Mouse (Mus musculus) kidney, postnatal 14 days (tissue): ENCODE results near the gene Sema5b.
A peak's percentile ranks its signal among the peaks of the same experiment; 100 is the strongest.
"Not testable (repeated sequence)": the region's sequence is repeated elsewhere in the genome, so short reads cannot be mapped to it uniquely, and the experiment has no call there.

Experiments used
- DNase-seq: peaks from one replicate; pipeline ENCODE4 v3.0.0; 2022; ENCODE audit warnings: mixed read lengths

Sema5b gene

DNA sequence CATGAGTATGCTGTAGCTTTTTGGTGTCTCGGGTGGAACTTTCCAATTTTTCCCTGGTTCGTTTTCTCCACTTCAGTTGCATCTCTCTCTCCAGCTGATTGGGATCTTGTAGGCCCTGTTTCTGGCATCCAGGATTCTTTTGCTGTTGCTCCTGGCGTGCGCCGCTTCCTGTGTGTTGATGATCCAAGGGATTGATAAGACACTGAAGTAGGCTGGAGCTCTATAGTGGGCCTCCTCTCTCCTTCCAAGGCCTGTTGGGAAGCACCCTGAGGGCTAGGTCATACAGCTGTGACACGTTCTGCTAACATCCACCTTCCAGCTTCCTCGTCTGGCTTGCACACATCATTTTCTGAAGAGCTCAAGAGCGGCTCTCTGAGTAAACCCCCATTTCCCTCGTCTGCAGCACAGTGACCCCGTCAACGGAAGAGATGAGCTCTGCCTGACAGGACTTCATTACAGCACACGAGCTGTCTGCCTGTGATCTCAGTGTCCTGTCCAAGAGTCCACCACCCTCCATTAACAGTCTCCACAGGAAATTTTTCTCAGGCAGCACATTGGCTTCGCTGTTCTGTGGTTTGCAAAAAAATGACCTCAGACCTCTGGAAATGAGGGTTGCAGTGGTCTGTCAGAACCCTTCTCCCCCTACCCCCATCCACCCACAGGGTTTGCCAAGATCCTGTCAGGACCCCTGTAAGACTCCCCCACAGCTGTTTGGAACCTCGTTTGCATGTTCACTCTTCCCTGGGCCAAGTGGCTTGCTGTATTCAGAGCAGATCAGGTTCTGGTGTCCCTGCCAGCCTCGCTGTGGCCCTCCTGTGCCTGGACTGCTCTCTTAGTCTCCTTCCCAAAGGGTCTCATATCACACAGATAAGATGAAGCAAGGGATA lies 14.9 kb downstream of the Sema5b start:
- DNase-seq, result peak; percentile 20

GRCm38 (mm10) chr16:35557038-35557437 lies 16.1 kb downstream of the Sema5b start:
- DNase-seq, result no peak

DNA sequence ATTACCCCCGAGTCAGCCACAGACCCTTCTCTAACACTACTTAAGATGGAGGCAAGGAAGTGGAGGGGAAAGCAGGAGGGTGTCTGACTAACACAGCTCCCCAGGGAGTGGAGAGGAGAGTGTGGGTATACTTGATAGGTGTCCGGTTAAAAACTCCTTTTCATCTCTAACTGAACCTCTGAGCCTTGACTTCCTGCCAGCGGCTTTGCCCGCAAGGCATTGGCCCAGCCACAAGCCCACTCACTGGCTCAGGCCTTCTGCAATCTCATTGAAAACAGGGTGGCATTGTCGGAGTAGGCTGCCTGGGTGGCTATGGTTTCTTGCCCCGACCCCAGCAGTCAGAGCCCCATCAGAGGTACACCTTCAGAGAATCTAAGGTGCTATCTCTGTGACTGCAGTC lies 20.6 kb downstream of the Sema5b start:
- no peak for DNase-seq

DNA sequence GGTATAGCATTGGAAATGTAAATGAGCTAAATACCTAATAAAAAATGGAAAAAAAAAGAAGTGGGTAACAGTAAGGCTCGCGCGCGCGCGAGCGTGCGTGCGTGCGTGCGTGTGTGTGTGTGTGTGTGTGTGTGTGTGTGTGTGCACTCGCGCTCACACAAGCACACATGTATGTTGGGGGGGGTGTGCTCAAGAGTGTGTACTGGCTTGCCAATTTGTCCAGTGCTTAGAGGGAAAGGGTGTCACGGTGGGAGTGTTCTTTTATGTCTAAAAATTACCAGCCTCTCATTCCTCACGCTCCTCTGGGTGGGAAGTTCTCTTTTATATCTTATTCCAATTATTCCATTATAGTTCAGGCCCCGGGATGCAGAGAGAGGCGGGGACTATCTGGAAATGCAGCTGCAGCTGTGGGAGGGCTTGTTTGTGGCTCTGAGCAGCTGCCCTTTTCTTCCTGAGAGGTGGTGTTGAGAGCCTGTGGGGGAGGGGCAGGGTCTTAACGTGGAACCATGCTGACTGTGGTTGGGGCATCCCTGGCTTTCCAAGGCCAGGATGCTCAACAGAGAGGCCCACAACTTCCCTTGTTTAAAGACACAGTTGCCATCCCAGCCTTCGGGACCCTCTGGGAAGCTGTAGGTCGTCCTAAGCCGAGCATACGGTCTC lies 23.4 kb downstream of the Sema5b start:
- no peak for DNase-seq

DNA sequence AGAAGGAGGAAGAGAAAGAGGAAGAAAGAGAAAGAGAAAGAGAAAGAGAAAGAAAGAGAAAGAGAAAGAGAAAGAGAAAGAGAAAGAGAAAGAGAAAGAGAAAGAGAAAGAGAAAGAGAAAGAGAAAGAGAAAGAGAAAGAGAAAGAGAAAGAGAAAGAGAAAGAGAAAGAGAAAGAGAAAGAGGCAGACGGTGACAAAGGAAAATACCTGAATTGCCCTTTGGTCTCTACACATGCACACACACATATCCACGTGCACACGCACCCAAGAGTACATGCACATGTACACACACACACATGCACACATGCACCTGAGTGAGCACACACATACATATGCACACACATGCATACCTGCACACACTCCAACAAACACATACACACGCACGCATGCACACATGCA lies 24.7 kb downstream of the Sema5b start:
- DNase-seq, result not testable (repeated sequence)

DNA sequence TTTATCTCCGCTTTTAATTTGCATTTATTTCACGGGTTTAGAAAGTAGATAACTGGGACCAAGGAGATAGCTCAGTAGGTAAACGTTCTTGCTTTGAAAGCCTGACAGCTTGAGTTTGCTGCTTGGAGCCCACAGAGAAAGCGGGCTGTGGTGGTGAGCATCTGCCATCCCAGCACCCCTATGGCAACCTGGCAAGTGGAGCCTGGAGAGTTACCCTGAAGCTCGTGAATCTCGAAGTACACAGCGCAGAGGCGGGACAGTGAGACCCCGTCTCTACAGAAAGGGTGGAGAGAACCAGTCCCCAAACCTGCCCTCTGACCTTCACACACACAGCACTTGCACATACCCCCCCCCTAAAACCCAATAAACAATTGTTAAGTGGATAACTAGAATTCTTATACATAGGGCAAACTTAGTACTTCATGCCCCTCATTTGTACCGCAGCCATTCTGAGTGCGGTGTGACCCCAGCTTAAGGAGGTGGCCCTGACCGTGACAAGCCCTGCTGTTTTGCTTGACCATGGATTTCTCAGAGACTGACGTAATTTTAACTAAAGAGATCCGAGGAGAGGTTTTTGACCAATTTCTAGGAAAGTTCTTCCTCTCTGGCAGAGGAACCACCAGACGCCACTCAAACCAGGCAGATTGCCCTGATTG lies 27.4 kb downstream of the Sema5b start:
- DNase-seq, result no peak

DNA sequence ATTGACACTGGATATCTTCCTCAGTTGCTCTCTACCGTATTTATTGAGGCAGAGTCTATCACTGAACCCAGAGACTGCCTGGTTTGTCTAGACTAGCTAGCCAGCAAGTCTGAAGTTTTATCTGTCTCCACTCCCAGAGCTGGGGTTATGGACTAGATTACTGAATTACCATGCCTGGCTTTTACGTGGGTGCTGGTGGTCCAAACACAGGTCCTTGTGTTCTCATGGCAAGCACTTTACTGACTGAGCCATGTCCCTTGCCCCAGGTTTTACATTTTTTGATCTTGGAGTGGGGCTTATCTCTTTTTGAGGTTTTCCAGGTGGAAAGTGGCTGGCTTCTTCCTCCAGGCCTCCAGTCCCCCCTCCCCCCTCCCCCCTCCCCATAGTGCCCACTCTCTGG lies 28.4 kb downstream of the Sema5b start:
- DNase-seq, result no peak

DNA sequence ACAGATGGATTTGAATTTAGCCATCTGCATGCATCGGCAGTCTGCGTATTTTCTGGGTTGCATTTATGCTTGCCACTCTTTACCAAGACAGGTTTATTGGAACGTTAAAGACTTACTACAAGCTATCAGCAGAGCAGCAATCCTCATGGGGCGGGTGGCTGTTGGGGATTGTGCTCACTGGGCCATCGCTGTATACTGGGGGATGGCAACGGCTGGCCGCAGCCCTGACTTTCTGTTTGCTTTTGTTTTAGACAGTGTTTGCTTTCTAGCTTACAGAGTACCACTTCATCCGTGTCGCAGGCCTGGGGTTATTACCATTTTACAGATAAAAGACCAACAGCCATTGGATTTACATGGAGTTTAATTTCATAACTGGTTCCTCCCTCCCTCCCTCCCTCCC lies 28.8 kb downstream of the Sema5b start:
- no peak for DNase-seq

DNA sequence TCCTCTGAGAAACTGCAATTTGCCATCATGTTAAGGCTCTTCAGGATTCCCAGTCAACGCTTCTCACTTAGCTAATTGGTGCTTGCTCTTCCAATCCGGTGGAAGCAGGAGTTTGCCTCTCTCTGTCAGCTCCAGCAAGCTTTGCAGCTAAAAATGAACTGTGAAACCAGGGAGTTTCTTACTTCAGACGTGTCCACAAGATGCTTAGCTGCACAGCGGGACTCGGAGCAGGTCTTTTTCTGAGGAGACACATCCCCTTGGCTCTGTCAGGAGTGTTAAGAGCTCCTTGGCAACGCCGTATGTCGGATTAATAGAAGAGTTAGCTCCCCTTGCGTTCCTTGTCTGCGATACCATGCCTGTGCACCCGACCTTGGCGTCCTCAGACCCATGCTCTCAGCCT lies 29.7 kb downstream of the Sema5b start:
- DNase-seq, result no peak

DNA sequence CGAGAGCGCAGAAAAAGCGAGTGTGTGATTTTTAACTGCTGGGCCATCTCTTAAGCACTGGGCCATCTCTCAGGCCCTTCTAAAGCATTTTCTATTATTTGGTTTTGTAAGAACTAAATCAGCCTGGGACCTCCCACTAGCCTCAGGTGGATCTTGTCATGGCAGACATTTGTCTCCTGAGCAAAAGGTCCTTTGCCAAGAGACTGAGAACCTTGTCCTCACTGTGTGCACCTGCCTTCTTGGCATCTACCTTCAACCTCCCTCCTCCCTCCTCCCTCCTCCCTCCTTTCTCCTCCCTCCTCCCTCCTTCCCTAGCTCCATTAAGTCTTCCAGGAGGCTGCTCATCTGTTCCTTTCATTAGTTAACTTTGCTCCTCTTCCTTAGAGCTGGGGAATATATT lies 32.6 kb downstream of the Sema5b start:
- no peak for DNase-seq

DNA sequence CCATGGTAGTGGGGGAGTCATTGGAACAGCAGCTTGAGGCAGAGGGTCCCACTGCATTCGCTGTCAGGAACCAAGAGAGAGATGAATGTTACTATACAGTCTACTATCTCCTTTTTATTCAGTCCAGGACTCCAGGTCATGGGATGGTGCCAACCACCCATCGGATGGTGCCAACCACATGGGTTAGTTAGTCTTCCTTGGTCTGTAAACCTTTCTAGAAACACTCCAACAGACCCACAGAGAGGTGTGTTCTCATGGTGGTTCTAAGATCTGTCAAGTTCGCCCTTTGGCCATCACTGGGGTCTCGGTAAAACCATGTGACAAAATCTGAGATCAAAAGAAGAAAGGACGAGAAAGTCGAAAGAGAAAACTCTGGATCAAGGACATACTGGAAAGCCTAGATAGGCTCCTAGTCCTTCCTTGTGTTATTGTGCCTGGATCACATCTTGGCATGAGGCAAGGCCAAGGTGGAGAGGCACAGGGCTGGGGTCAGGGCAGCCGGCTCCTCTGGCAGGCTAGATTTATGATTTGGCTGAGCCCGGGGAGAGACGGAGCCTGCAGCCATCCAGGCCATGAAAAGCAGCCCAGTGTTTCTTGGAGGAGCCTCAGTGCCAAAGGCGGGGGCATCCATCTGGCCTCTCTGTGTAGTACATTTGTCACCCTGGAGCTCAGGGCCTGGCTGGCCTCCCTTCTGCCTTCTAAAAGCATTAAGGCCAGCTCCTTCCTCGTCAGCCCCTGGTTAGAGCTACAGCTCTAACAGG lies 36.4 kb downstream of the Sema5b start:
- DNase-seq, result no peak

DNA sequence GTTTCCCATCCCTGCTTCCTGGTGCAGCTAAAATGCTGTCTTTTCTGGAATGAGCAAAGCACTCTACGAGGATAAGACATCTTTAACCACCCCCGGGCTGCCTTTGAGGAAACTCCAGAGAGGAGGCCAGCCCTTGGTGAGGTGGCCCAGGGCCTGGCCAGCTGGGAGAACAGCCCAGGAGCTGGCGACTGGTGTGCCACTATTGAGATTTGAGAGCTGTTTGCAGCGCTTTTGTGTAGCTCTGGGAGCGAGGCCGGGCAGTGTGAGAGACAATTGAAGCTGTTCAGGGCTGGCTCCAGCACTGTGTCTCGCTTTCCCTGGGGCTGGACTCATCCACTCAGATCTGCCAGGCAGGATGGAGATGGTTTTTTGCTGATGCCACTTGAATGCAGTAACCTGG lies 40.4 kb downstream of the Sema5b start:
- DNase-seq, result no peak

GRCm38 (mm10) chr16:35583551-35584080 lies 42.7 kb downstream of the Sema5b start:
- DNase-seq, result no peak

GRCm38 (mm10) chr16:35585126-35585694 lies 44.3 kb downstream of the Sema5b start:
- no peak for DNase-seq

DNA sequence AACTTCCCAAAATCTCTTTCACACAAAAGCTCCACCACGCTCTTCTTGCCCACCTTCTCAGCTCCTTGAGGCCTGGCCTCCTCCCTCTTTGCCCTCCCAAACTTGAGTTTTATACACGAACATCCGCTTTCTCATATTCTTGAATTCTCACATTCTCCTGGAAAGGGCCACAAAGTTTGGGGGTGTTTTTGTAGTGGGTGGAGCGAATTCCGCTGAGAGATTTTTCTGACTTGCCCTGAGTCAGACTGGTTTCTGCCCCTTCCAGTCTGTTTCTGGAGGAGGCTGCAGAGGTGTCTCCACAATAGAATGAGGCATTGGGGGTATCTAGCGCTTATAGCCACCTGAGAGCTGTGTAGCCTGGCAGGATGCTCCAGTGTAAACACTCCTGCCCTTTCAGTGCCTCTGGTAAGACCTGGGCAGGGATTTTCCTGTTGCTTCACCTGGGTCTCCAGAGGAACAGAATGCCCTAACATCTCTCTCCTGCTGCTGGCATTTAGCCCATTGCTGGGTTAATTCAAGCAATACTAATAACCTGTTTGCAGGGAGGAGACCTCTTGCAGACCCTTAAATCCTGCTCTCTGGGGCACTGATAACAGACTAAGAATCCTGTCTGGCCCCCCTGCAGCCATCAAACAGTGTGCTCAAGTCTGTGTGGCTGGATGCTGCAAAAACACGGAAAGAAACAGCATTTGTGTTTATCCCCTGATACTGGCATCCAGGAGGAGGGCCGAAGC lies 46.3 kb downstream of the Sema5b start:
- no peak for DNase-seq

GRCm38 (mm10) chr16:35587866-35588465 lies 47.0 kb downstream of the Sema5b start:
- DNase-seq, result no peak

- DNase-seq, result no peak
These were observed 47.8 kb downstream of the Sema5b start for GRCm38 (mm10) chr16:35588731-35589151.

DNA sequence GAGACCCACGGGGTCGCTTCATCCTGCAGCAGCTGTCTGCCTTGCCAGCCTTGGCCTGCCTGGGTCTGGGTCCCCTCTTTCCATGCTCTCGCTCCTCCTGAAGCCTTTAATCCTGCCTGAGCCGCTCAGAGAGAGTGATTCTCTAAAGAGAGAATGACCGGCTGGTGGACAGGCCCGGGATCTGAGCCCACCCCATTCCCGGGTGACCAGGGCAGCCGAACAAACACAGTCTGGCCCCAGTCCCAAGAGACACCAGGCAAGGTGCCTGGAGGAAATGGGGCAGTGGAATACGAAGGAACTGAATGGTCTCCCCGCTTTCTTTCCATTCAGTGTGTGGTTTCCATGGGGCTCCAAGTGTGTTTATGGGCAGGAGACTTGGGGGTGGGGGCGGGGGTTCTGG lies 50.8 kb downstream of the Sema5b start:
- DNase-seq, result no peak

DNA sequence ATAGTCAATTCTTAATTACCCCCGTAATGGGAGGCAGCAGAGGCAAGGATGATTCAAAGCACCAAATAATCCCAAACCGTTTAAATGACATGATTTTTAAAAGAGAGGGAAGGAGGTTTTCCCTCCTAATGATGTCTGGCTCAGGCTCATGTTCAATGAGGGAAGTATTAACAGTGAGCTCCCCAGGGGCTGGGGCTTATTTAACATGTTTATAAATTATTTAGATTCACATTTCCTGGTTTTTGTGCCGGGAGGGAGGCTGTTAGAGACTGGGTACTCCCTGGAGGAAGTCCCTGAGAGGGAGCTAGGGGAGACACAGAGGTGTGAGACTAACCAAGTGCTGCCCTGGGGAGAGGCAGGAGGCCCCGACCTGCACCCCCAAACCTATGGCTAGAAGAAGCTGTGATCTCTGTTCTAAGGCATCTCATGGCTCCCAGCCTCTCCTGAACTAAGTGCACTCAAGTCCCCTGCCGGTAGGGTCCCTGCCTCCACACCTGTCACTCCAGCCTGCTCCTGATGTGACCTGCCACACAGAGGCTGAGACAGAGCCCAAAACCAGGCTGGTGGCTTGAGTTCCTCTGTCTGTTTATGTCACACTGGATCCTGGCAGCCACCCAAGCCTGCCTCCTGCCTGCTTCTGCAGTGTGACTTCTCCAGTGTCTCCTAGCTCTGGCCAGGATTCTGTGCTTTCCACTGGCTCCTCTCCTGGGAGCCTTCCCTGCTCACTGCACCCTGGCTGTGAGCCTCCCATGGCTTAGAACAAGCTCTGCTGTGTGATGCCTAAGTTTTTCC lies 51.5 kb downstream of the Sema5b start:
- DNase-seq, result peak; percentile 48

GRCm38 (mm10) chr16:35593474-35593873 lies 52.5 kb downstream of the Sema5b start:
- no peak for DNase-seq
